Mouse (Mus musculus) forebrain, postnatal 0 days (tissue): ENCODE results near the gene Chrnb4. TPM values are rescaled to one million over a fixed set of nuclear protein-coding genes. Genes with fewer than 3 reads are reported as not detected.

ENCODE experiments used
- ATAC-seq: fragments of 200-750 bp; cut with Nextera tagmentation; 2 replicates; pipeline ENCODE4 v1.8.0; 2017; ENCODE audit warnings: mild to moderate bottlenecking, moderate library complexity
- DNase-seq: peaks from one replicate; pipeline ENCODE4 v3.0.0-alpha.2; 2015
- H3K27ac ChIP-seq: fragments of 300-500 bp; sonication (generic); 2 replicates; pipeline ENCODE4 v1.5.1; 2014; ENCODE audit warnings: low read depth, mild to moderate bottlenecking, antibody characterized with exemption, low read length, moderate library complexity, mixed read lengths
- H3K27me3 ChIP-seq: fragments of 300-500 bp; sonication (generic); 2 replicates; pipeline ENCODE4 v1.6.1; 2014; ENCODE audit warnings: mild to moderate bottlenecking, low read length, mixed read lengths; ENCODE audit not compliant: insufficient read depth
- H3K36me3 ChIP-seq: fragments of 300-500 bp; sonication (generic); 2 replicates; pipeline ENCODE4 v1.6.1; 2014; ENCODE audit warnings: mild to moderate bottlenecking, moderate library complexity; ENCODE audit not compliant: insufficient read depth
- H3K4me1 ChIP-seq: fragments of 300-500 bp; sonication (generic); 2 replicates; pipeline ENCODE4 v1.6.1; 2014; ENCODE audit warnings: antibody characterized with exemption; ENCODE audit not compliant: insufficient read depth
- H3K4me2 ChIP-seq: fragments of 300-500 bp; sonication (generic); 2 replicates; pipeline ENCODE4 v1.6.1; 2014; ENCODE audit warnings: low read depth, mild to moderate bottlenecking, moderate library complexity
- H3K4me3 ChIP-seq: fragments of 300-500 bp; sonication (generic); 2 replicates; pipeline ENCODE4 v1.5.1; 2014; ENCODE audit warnings: low read depth, low read length, mixed read lengths
- H3K9ac ChIP-seq: fragments of 300-500 bp; sonication (generic); 2 replicates; pipeline ENCODE4 v1.6.1; 2014; ENCODE audit warnings: mild to moderate bottlenecking
- H3K9me3 ChIP-seq: fragments of 300-500 bp; sonication (generic); 2 replicates; pipeline ENCODE4 v1.6.1; 2016; ENCODE audit warnings: low read length
- CTCF ChIP-seq: sonication (generic); IDR thresholded peaks from 2 replicates; pipeline ENCODE4 v1.5.1; 2016; ENCODE audit warnings: antibody characterized with exemption, control low read depth, low read depth
- WGBS: fragments of 180-500 bp; shearing (Covaris S2); extraction: QIAGEN DNeasy Blood & Tissue Kit; methylation state at CpG from one replicate; pipeline ENCODE4 v1.1.7; 2014; 5-methylcytosine and 5-hydroxymethylcytosine counted together
- polyA plus RNA-seq: library from polyadenylated mRNA; unstranded; fragments of >200 nt; fragmentation: Nextera tagmentation; extraction: Ambion mirVana; gene quantifications from 2 replicates; pipeline ENCODE4 v1.2.1, GENCODE M21; 2015
- total RNA-seq: library from RNA; depleted of rRNA; stranded (reverse); fragments of >200 nt; gene quantifications from 2 replicates; pipeline ENCODE4 v1.2.3, GENCODE M21; 2014; rRNA removed

Gene Chrnb4
- total and polyA plus RNA-seq, 2 experiments from 2014 or later, result 0.38 to 1.0 TPM

DNA sequence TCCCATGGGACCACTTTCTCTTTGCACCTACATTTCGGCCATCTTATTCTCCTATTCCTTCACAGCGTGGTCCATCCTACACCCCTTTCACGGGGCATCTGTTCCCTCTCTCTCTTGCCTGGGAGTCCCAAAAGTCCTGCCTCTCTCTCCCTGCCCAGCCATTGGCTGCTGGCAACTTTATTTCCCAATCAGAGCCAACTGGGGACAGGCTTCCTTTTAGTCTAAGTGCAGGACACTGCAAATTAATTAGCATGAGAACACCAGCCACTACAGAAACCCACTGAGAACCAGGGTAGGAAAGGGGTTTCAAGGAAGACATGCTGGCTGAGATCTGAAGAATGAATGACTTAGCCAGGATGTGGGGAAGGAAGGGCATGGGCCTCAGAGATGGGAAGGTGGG lies 54.2 kb downstream of the Chrnb4 start:
- H3K27me3 ChIP-seq, result no peaks in the 10 kb centered on the region
- DNase-seq, result no peak
- no peak for ATAC-seq
- no peak overlapping the region for H3K9ac ChIP-seq
- no peak for TF ChIP-seq CTCF
- H3K27ac ChIP-seq, result no peak overlapping the region
- no peaks in the 10 kb centered on the region for H3K36me3 ChIP-seq
- no peak overlapping the region for H3K4me2 ChIP-seq
- 42% methylated on average over 3 of the region's 3 CpGs for WGBS
- H3K4me3 ChIP-seq, result no peak overlapping the region
- H3K9me3 ChIP-seq, result no peaks in the 10 kb centered on the region
- H3K4me1 ChIP-seq, result no peaks in the 10 kb centered on the region

DNA sequence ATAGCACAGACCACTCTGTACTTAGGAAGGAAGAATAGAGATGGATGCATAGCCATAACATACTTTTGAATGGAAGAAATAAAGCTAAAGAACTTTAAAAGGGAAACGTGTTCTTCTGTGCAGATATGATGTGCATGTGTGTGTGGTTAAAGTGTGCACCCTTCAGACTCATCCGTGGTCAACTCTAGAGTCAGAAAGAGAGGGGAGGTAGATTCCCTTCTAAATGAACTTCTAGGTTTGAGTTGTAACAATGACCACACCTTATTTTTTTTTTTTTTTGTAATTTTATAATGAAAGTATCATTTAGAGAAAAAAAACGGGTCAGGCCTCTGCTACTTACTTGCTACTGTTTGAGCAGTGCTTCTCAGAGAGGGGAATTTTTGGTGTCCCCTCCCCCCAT lies 58.2 kb downstream of the Chrnb4 start:
- TF ChIP-seq CTCF, result no peak
- ATAC-seq (no peak), DNase-seq (no peak)
- Histone ChIP-seq H3K9me3 (no peaks in the 10 kb centered on the region), H3K36me3 (no peaks in the 10 kb centered on the region), H3K27ac (no peak overlapping the region), H3K4me2 (no peak overlapping the region), H3K4me1 (no peaks in the 10 kb centered on the region), H3K9ac (no peak overlapping the region), H3K4me3 (no peak overlapping the region), H3K27me3 (no peaks in the 10 kb centered on the region)
- WGBS, result 83% methylated on average over 3 of the region's 3 CpGs

DNA sequence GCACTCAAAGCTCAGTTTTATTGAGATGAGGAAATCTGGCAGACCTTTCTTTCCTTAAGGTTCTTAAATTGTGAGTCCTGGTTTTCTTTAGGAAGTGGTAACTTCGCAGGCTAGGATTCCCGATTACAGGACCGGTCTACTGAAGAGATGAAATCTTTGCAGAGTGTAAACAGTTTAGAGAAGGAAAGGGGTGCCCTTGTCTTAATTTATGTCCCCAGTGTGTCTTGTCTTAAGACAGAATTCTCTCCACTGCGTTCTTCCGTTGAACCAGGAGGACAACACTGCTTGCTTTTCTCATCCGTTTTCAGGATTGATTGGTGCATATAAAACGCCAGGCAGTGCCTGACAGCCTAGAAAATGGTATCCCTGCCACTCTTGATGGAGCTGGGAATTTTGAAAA lies 66.2 kb downstream of the Chrnb4 start:
- peak; percentile 15 for DNase-seq
- no peaks in the 10 kb centered on the region for H3K9me3 ChIP-seq
- H3K4me1 ChIP-seq, result no peaks in the 10 kb centered on the region; the same call in 1 of the 2 replicates
- no peaks in the 10 kb centered on the region for H3K36me3 ChIP-seq
- no peak for TF ChIP-seq CTCF
- 7% methylated on average over 7 of the region's 7 CpGs for WGBS
- no peak for ATAC-seq
- peak overlapping the region; percentile 52 for H3K4me3 ChIP-seq
- peaks cover 8% of the 10 kb centered on the region; the same call in 1 of the 2 replicates for H3K27me3 ChIP-seq
- H3K4me2 ChIP-seq, result peak overlapping the region; percentile 81
- H3K9ac ChIP-seq, result no peak overlapping the region
- no peak overlapping the region for H3K27ac ChIP-seq

DNA sequence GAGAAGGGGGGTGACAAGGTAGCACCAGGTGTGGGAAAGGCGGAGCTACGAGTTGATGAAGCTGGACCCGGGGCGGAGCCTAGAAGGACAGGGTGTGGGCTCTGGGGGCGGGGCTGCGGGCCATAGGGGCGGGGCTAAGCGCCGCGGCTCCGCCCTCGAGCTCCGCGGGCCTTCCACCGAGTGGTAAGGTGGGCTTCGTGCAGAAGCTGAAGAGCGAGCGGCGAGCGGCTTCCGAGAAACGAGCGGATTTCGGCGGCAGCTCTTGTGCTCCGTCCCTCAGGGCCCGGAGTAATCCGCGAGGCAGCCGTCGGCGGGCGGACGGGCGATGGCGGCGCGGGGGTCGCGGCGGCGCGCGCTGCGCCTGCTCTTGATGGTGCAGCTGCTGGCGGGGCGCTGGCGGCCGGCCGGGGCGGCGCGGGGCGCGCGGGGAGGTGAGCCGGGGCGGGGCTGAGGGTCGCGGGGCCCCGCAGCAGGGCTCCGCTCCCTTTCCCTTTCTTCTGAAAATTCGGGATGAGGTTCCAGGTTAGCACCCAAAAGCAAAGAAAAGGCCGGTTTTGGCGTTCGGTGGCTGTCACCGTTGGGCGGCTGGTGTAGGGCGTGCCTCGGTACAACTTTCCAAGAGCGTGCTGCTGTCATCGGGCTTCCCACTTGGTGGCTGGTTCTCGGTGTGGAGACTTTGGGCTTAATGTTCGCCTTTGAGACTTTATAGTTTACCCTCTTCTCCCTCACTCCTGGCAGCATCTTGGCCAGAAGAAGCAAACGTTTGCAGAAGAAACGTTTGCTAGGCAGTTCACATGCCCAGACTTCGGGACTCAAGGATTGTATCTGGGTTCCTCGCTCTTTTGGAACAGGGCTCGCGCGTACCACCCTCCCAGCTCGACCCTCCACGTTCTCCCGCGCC lies 67.0 kb downstream of the Chrnb4 start:
- under 1% methylated on average over 84 of the region's 85 CpGs for WGBS
- Histone ChIP-seq H3K4me1 (no peaks in the 10 kb centered on the region; the same call in 1 of the 2 replicates), H3K4me3 (peak overlapping the region; percentile 52), H3K9ac (peak overlapping the region; percentile 57), H3K27me3 (peaks cover 8% of the 10 kb centered on the region; the same call in 1 of the 2 replicates), H3K9me3 (no peaks in the 10 kb centered on the region), H3K27ac (no peak overlapping the region), H3K4me2 (peak overlapping the region; percentile 81), H3K36me3 (no peaks in the 10 kb centered on the region)
- TF ChIP-seq CTCF, result no peak
- ATAC-seq (peak; percentile 83), DNase-seq (peak; percentile 51)

DNA sequence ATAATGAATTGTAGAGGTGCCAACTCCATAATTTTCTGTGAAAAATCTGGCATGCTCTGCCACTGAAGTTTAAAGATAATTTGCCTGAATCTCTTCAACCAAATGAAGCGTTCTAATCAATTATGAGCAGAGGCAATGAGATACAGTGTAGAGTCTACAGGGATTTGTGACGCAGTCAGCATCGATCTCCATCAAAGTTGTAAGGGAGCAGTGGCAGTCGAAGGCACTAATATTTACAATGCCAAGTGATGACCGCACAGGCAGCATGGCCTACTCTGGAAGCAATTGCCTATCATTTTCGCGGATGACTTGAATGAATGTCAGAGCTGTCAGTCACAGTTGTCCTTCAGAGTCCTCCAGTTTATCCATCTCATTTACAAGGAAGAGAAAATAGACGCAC lies 67.9 kb downstream of the Chrnb4 start, which contains the start of gene Chrna5:
Gene Chrna5, plus strand, starts transcription at position 207 of the 400 bp plus-strand sequence.
- H3K36me3 ChIP-seq, result no peaks in the 10 kb centered on the region
- ATAC-seq (no peak), DNase-seq (peak; percentile 18)
- no peaks in the 10 kb centered on the region for H3K9me3 ChIP-seq
- no peaks in the 10 kb centered on the region; the same call in 1 of the 2 replicates for H3K4me1 ChIP-seq
- peak within 1 kb of the TSS; percentile 52 for H3K4me3 ChIP-seq
- H3K9ac ChIP-seq, result peak within 1 kb of the TSS; percentile 57
- no peak within 1 kb of the TSS for H3K27ac ChIP-seq
- 57% methylated on average over 8 of the region's 8 CpGs for WGBS
- peaks cover 8% of the 10 kb centered on the region; the same call in 1 of the 2 replicates for H3K27me3 ChIP-seq
- no peak for TF ChIP-seq CTCF
- H3K4me2 ChIP-seq, result peak within 1 kb of the TSS; percentile 81

Other genes starting within 250 kb of the Chrnb4 start
- gene Ireb2, start 185.0 kb downstream of the Chrnb4 start, total RNA-seq, result 47.7 and 54.7 TPM in 2 replicates
- gene Ireb2, start 185.0 kb downstream of the Chrnb4 start, polyA plus RNA-seq, result 12.0 and 18.5 TPM in 2 replicates
- gene Hykk, start 131.5 kb downstream of the Chrnb4 start, total RNA-seq, result 0.92 and 1.3 TPM in 2 replicates
- gene Hykk, start 131.5 kb downstream of the Chrnb4 start, polyA plus RNA-seq, result 0.54 and 1.2 TPM in 2 replicates
- 424 and 505 TPM in 2 replicates for gene Psma4, start 98.0 kb downstream of the Chrnb4 start, total RNA-seq
- gene Psma4, start 98.0 kb downstream of the Chrnb4 start, polyA plus RNA-seq, result 289 and 317 TPM in 2 replicates
- not detected in 2 replicates for gene AY074887, start 97.8 kb downstream of the Chrnb4 start, total RNA-seq
- 0.52 and 0.76 TPM in 2 replicates for gene AY074887, start 97.8 kb downstream of the Chrnb4 start, polyA plus RNA-seq
- gene Chrna5, start 67.9 kb downstream of the Chrnb4 start, total RNA-seq, result 2.0 and 3.2 TPM in 2 replicates
- 2.6 TPM in 2 replicates for gene Chrna5, start 67.9 kb downstream of the Chrnb4 start, polyA plus RNA-seq
- gene Chrna3, start 22.2 kb downstream of the Chrnb4 start, total RNA-seq, result 2.2 and 3.0 TPM in 2 replicates
- gene Chrna3, start 22.2 kb downstream of the Chrnb4 start, polyA plus RNA-seq, result 4.5 and 9.0 TPM in 2 replicates
- 32.6 and 34.1 TPM in 2 replicates for gene Ube2q2, start 100.1 kb upstream of the Chrnb4 start, total RNA-seq
- 24.9 and 32.3 TPM in 2 replicates for gene Ube2q2, start 100.1 kb upstream of the Chrnb4 start, polyA plus RNA-seq
- gene Fbxo22, start 160.1 kb upstream of the Chrnb4 start, total RNA-seq, result 69.6 and 73.6 TPM in 2 replicates
- 55.6 and 79.0 TPM in 2 replicates for gene Fbxo22, start 160.1 kb upstream of the Chrnb4 start, polyA plus RNA-seq